Mouse (Mus musculus) right cerebral cortex, postnatal 36 days (tissue): Measurements from ENCODE around the gene Gm5108.

Experiments
- DNase-seq, 2 experiments: peaks; one replicate each; pipeline ENCODE4 v3.0.0; 2022; ENCODE audit warnings: low spot score in 2 of 2, mixed read lengths in 1 of 2

The Gm5108 gene

DNA sequence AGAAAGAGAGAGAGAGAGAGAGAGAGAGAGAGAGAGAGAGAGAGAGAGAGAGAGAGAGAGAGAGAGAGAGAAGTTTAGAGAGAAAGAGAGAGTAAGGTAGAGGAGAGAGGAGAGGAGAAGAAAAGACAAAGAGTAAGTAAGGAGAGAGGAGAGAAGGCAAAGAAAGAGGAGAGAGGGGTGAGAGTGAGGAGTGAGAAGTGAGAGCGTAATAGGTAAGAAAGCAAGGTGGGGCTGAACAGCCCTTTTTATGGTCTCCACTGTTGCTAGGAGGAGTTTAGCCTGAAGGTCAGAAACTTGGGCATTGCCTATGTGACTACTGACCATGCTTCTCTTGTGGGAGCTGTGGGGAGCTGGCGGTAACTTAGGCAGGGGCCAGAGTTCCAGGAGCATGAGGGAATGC is at the start of gene Gm5108:
Gm5108 (plus strand) TSS at position 301 of the 400 bp plus-strand sequence.
- no peak for DNase-seq

DNA sequence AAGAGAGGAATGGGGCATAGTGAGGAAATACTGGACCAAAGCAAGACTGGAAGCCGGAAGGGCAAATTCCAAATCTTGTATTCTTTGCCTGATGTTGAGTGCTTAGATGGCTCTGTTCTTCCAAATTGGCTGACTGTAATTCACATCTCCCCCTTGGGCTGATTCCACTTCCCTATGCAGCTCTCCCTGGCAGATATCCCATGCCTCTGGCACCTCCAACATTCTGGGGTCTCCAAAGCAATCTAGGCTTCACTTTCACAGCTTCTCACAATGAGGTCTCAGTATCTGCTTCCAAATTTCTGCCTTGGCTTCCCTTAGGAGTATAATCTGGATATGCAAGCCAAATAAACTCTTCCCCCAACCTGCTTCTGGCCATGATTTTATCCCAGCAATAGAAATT is 42.5 kb upstream of the Gm5108 start:
- no peak for DNase-seq

DNA sequence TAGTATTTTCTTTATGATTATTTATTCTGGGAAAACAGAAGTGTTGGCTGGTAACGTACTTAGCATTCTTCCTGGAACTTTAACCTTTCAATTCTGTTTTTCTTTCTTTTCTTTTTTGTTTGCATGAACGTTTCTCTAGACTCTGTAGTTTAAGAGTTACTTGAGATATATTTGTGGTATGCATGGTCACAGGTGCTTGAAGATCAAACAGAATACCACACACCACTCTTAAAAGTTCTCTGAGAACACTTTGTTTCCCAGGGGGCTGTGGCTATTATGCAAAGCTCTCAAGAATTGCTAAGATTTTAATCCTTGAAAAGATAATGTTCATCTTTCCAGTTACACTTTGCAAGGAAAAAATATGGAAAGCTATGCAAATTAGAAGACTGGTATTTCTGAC is 36.9 kb upstream of the Gm5108 start:
- no peak for DNase-seq

DNA sequence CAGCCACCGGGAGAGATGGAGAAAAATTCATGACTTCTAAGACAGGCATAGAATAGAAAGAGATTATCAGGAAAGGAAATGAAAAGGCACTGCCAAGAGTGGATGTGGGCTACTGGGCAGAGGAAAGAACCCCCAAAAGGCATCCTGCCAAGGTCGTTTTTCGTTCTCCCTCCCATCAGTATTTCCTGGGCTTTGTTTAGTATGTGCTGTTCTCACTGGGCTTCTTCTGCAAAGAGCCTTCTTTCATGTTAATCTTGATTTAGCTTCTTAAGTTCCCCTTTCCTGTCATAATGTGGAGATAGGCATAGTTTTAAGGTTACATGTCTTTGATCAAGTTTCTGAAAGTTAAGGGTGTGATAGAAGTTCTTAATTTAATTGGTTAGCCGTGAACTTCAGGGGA is 10.9 kb upstream of the Gm5108 start:
- no peak for DNase-seq

DNA sequence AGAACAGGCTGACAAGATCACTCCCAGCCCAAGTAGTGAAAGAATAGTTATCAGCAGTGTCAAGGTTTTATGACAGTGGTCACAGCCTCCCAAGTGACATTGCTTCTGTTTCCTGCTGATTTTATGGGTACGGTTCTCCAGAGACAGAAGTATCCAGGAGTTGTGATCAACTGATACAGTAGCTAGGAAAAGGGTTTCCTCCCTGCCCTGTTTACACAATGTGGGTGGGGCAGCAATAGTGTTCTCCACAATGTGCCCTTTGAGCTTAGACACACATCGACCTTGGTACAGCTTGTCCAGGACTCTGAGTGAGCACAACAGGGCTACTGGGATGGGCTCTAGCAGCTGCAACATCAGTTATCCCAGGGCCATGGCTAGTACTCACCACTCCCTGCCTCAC is 9.8 kb upstream of the Gm5108 start:
- DNase-seq = no peak

DNA sequence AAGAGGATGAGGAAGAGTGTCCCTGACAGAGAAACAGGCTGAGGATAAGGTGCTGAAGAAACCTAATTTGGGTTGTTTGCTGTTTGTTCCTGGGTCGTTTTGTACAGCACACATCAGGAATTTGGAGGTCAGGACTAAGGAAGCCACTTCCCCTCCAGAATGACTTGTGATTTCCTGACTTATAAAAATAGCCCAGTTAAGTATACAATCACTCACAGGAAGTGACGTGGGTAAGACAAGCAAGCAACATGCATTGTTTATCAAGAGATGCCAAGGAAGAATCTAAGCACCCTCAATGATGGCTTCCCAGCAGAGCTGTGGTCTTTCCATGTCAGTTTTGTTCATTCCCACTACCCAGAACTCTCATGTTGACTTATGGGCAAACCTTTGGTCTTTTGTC is 1.7 kb downstream of the Gm5108 start:
- no peak for DNase-seq

DNA sequence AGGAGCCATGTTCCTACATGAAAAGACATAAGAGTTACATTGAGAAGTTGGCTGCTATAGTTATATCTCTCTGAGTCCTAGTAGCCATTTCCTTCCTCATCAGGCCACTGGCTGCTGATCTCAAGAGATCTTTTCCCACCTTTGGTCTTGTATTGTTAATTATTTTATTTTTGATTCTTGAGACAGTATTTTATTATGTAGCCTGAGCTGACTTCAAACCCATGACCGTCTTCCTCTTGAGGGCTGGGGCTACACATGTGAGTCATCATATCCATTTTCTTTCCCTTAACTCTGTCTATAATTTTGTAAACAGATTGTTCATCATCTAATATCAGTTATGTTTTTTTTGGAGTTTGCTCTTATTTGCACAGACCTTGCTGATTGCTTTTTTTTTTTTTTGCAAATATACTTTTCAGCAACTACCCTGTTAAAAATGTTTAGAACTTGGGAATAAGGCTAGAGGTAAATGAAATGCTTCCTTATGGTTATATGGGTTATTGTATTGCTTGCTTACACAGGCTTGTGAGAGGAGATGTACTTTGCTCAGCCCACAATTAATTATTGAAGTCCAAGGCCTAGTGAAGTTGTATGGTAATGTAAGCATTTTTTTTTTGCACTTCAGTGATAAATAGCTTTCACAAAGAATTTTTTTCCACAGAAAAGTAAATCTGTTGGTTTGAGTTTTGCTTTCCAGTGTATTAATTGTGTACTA is 2.8 kb downstream of the Gm5108 start:
- DNase-seq = no peak

DNA sequence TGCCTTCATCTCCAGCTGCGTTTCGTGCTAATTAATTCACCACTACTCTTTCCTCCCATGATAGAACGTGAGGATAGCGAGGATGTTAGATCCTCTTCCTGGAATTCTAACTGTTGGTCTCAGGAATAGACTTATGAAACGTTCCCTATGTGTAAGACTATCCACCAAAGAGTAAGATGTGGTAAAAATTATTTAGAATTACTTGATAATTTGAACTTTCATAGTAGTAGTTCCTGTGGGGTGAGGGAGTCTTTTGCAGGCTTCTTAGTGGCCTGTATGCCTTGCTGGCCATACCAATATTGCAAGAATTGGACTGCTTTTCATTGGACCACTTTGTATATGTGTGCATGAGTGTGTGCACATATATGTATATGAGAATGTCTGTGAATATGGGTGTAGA is 4.9 kb downstream of the Gm5108 start, which contains the start of gene Gm21905:
Gm21905 (minus strand) TSS at position 101 of the 400 bp plus-strand sequence.
- no peak for DNase-seq

DNA sequence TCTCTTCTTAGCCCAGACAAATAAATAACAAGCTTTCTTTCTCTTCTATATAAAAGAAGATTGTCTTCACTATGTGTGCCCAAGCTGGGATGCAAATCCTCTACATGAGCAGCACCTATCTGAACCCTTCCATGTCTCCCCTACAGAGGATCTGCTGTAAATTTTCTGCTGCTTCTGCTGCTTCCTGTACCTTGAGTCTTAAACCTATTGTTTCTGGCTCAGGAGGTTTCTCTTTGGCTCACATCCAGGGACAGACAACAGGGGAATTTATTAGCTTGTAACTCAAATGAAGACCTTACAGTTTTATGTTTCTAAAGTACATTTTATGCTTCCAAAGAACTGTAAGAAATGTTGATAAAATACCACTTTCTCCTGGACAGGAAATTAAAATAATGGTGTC is 5.5 kb downstream of the Gm5108 start:
- no peak for DNase-seq

DNA sequence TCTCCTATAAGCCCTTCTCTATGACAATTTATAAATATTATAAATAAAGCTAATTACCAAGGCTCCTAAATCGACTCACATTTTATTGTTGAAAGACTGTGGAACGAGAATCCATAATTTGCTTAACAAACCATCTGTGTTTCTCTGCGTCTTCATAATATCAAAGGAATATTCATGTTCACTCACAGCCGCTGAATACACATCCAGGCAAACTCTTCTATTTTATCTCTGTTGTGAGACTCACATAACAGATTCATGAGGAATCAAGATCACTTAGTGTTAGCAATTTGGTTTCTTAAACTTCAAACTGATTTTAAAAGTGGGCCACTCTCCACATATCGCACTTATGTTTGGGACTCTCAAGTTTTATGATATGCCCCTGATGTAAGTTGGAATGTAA is 6.6 kb downstream of the Gm5108 start:
- no peak for DNase-seq

DNA sequence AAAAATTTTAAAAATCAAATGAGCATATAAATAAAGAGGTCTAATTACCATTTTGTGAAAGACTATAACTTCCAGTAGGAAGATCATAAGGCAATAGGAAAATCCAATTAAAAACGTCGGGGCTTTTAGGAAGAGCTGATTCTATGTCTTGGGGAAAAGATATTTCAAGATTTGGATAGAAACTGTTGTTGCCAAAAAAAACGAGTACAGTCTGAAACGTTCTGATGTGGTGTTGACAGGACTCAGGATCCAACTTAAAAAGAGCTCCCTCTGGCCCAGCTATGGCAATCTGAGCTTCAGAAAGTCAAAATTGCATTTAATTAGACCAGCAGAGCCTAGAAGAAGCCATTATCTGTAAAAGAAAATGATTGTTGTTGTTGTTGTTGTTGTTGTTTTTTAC is 12.6 kb downstream of the Gm5108 start:
- peak in 1 of 2 experiments; percentile 7 for DNase-seq

DNA sequence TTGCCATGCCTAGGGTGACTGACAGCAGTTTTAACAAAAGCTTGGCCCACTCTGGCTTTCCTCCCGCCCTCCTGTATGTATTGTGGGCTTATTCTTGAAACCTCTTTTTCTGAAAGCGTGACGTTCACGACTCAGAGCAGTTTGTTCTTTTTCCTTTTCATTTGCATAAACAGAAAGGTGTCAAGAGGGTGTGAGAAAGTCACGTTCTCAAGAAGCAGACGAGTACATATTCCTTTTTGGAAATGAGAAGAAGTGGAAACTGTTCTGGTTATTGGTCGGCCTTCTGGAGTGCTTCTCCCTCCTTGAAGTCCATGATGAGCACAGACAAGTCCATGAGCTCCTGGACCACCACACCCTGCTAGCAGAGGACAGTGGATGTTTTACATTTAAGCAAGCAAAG is 14.0 kb downstream of the Gm5108 start:
- peak in 1 of 2 experiments; percentile 12 for DNase-seq

DNA sequence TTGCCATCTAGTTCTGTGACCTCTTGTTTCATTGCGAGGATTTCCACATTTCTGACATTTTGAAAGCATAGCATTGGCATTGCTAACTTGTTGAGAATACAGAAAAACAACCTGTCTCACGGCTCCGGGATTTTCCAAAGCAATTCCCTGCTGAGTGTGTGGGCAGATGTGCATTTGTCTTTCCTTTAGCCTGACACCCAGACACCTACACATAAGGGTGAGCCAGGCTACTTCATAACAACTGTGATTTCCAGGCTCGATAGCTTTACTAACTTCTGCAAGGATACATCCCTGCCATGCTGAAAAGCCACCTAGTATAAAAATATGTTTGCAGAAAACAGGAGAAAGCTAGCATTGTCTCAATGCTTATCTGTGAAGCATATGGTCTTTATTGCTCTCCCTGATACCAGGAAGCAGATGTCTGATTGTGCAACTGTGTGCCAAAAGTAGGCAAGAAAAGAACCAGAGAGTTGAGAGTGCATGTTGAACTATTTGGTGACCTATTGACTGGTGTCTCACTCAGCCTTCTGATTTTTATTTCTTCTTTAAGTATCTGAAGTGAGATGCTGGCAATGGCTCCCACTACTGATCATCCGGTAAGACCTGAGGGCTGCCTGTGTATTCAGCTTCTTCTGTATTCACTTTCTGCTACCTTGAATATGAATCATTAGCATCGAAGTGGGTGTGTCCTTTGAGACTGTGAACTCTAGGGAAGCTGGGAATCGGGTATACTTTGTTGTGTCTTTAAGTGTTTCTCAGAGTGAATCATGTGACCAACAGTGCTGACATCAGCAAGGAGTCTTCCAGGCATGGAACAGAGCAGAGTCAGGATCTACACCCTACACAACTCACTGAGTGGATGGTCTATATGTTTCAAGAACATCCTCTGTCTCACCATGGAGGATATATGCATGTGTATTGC is 20.5 kb downstream of the Gm5108 start:
- peak in 1 of 2 experiments; percentile 16 for DNase-seq

DNA sequence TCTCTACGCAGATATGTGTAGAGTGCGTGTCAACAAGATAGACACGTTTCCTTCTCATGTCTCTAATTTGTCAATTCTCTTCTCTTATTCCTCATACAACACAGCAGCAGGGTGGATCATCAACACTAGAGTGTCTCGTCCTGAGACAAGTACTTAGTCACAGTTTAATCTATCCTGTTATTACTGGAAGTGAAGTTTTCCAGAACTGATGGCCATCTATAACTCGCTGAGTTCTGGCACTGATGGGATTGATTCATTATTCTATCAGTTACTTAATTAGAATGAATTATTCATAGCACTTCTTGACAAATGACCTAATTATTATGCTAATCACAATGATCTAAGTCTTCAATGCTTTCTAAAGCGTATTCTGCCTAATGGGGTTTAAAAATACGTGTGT is 28.1 kb downstream of the Gm5108 start:
- no peak for DNase-seq

DNA sequence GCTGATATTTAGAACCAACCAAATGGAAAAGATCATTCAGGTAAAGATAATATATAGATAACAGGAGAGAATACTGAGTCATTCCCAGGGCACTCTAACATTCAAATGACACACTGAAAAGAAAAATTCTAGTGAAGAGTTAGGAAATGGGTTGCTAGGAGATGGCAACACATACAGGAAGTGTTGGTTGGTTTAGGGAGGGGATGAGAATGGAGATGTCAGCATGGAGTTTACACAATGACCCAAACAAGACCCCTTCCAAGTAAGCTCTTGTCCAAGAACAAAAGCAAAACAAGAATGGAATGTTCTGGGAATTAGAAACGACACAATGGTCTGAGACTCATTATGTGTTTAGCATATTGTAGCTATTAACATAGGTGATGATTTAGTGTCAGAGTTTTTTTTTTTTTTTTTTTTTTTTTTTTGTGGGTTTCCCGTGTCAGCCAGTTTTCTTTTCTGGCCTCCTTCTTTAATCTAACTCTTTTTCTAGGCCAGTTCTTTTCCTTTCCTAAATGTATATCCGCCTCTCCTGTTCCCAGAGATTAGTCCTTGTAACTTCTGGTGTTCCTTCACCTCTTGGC is 40.6 kb downstream of the Gm5108 start:
- DNase-seq = no peak

DNA sequence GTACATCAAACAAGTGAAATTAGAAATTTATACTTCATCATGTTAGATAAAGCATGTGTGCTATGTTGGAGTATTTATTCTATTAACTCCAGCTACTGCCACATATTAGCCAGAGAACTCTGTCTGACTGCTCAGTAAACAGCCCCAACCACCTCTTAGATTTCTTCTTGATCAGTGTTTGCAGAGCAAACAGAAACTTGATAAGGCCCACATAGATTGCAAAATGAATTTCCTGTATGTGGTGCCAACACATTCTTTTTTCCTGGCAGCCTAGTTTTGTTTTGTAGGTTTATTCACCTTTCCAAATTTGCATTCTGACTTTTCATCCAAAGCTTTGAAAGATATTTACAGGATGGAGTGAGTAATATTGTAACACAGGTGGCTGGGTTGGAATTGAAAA is 49.0 kb downstream of the Gm5108 start:
- no peak for DNase-seq

DNA sequence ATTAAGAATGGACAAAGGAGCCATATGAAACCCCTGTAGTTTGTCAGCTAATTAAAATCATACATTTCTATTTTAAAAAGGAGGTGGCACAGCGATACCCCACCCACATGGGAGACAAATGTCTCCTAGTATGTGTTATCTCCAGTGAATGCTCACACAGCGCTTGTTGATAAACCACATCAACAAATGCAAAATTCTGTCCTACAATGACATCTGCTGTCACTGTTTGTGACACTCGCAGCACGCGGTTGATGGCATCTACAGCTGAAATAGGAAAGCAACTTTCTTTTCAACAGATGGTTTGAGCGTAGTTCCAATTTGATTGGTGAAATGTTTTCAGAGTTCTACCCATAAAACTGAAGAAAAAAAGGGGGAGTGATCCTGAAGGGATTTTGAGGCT is 61.1 kb downstream of the Gm5108 start:
- DNase-seq = no peak

DNA sequence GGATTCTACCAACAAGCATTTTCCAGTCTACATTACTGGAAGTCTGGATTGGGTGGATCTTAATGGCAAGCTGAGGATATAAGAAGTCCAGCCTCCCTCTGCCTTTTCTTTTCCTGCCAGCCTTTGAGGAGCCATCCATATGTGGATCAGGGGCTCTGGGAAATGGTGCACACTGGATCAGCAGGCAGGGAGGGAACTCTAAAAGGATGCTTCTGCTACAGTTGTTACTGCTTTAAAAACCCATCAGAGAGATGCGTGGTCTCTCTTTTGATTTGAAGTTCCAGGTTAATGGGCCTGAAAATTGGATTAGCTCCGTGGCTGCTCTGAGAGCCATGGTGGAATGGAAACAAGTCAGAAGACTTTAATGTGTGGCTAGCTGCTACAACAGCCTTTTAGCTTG is 62.4 kb downstream of the Gm5108 start:
- no peak for DNase-seq

DNA sequence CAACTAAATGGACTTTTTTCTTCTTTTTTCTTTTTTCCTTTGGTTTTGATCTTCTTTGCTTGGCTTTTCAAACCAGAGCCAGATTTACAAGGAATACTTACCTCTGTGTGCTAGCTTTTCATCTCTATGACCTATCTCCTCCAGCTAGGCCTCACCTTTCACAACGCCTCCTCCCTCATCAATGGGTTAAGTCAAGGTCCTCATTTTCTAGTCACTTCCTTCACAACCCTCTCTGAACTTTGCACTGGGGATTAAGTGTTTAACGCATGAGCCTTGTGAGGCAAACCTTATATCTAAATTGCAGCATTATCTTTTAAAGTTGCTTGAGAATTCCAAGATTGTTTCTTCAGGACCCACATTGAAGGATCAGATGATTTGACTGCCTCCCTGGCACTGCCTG is 63.0 kb downstream of the Gm5108 start:
- DNase-seq = no peak

DNA sequence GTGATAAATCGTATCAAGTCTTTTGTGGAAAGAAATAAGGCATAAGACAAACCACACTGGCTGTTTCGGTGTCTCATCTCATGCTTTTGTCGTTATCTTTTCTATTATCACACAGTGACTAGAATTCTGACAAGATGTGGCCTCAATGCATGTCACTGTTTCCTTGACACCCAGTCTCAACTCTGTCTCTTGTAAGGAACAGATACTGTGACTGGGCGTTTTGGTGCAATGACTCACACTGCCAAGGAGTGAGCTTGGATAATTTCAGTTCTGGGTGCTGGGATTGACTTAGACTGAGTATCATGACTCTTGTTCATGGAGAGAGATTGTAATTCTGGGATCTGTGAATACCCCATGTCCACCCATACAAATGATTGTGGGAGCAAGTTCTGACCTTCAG is 65.6 kb downstream of the Gm5108 start:
- DNase-seq = no peak

DNA sequence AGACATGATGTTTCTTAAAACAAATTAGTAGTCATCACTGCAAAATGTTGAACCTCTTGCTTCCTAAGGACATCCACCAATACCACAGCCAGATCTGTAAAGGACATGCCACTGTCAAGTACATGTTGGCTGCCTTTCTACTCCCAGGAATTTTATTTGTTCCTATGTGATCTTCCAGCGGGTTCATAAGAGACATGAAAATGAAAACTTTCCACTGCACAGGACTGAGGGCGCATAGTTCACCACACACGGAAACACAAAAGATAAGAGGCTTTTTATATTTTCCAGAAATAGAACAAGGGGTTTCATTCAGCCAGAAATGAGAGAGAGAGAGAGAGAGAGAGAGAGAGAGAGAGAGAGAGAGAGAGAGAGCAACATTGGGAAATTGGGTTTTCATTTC is 70.1 kb downstream of the Gm5108 start:
- no peak for DNase-seq

DNA sequence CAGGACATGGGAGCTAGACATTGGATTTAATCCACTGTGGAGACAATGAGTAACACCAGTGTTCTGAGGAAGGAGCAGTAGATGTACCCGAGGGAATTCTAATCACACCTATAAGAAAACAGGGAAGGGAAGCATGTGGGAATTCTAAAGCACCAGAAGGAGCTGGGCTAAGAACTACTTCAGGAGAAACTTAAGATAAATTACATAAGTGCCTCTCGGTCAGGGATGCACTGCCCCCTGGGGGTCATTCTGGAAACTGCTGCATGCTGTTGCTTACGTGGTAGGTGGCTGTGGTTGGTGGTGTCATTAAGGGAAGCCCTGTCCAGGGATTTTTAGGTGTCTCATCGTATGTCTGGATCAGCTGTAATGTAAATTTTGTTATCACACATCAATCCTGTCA is 71.1 kb downstream of the Gm5108 start:
- peak; percentile 66 to 74 for DNase-seq

DNA sequence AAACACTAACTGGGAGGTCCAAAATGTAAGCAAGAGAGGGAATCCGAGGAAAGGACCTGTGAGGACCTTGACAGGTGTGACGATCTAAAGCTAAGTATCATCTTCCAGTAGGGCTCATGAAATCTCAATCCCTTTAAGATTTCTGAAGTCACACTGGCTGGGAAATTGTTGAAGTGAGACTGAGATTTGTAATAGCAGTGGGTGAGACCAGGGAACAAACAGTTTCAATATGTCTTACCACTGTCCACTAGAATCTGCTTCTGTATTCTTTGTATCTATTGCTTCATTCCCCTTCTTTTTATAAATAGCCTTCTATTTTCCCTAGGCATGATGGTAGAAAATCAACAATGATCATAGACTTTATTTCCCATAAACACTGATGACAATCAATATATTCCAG is 79.4 kb downstream of the Gm5108 start:
- no peak for DNase-seq
